Mouse (Mus musculus): Measurements from ENCODE around the gene Pgrmc1.
"Not testable (repeated sequence)": the region's sequence is repeated elsewhere in the genome, so short reads cannot be mapped to it uniquely, and the experiment has no call there.

DNA sequence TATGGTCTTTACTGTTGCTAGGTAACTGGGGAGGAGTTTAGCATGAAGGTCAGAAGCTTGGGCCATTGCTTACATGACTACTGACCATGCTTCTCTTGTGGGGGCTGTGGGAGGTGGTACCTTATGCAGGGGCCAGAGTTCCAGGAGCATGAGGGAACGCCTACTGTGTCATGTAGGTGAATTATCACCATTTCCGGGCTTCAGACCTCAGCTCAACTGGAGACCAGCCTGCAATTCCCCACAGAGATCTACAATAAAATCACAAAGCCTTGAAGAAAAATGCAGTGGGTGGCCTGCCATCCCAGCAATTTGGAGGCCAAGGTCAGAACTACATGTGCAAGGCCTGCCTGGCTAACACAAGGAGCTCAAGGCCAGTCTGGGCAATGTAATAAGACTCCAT is 42.8 kb upstream of the Pgrmc1 start:
- TF ChIP-seq CTCF (IDR thresholded peaks at IDR 0.05; ENCODE audit: borderline replicate concordance, insufficient read depth, low read depth, low read length); POLR2A (IDR thresholded peaks at IDR 0.05; ENCODE audit: borderline replicate concordance, insufficient read depth, low read length): not testable (repeated sequence)

Data from cerebellum, adult 2 months (tissue).